Mouse (Mus musculus): ENCODE measurements around the gene Ptgdr.
"Not testable (repeated sequence)": the region's sequence is repeated elsewhere in the genome, so short reads cannot be mapped to it uniquely, and the experiment has no call there.

Ptgdr gene

GRCm38 (mm10) chr14:44858868-44859613 is at the start of gene Ptgdr:
Gene Ptgdr (minus strand): TSS chr14:44859375.
- DNase-seq = no peak

- DNase-seq = no peak
These were observed 48.6 kb upstream of the Ptgdr start for GRCm38 (mm10) chr14:44907774-44908173.

- no peak for DNase-seq
These were observed 45.0 kb upstream of the Ptgdr start for GRCm38 (mm10) chr14:44904199-44904598.

- not testable (repeated sequence) for DNase-seq
These were observed 42.6 kb upstream of the Ptgdr start for GRCm38 (mm10) chr14:44901735-44902134.

- no peak for DNase-seq
These were observed 32.4 kb upstream of the Ptgdr start for GRCm38 (mm10) chr14:44891387-44892132.

GRCm38 (mm10) chr14:44869686-44870085 is 10.5 kb upstream of the Ptgdr start:
- DNase-seq = no peak

- no peak for DNase-seq
These were observed 6.5 kb upstream of the Ptgdr start for GRCm38 (mm10) chr14:44865661-44866060.

- DNase-seq = no peak
These were observed 3.9 kb upstream of the Ptgdr start for GRCm38 (mm10) chr14:44863086-44863485.

GRCm38 (mm10) chr14:44861161-44861560 is 2.0 kb upstream of the Ptgdr start:
- DNase-seq = no peak

GRCm38 (mm10) chr14:44858372-44858771 is 803 bp downstream of the Ptgdr start:
- DNase-seq = no peak

GRCm38 (mm10) chr14:44850637-44851036 is 8.5 kb downstream of the Ptgdr start:
- peak in 1 of 2 experiments; percentile 28 for DNase-seq

- no peak for DNase-seq
These were observed 11.4 kb downstream of the Ptgdr start for GRCm38 (mm10) chr14:44847740-44848139.

- DNase-seq = no peak
These were observed 12.5 kb downstream of the Ptgdr start for GRCm38 (mm10) chr14:44846558-44847263.

- no peak for DNase-seq
These were observed 15.1 kb downstream of the Ptgdr start for GRCm38 (mm10) chr14:44843768-44844755.

- DNase-seq = no peak
These were observed 20.5 kb downstream of the Ptgdr start for GRCm38 (mm10) chr14:44838685-44839084.

- DNase-seq = no peak
These were observed 24.0 kb downstream of the Ptgdr start for GRCm38 (mm10) chr14:44835132-44835531.

GRCm38 (mm10) chr14:44834134-44834533 is 25.0 kb downstream of the Ptgdr start:
- DNase-seq = not testable (repeated sequence)

- DNase-seq = not testable (repeated sequence)
These were observed 26.1 kb downstream of the Ptgdr start for GRCm38 (mm10) chr14:44833096-44833495.

- DNase-seq = no peak
These were observed 31.4 kb downstream of the Ptgdr start for GRCm38 (mm10) chr14:44827736-44828135.

- DNase-seq = no peak
These were observed 37.8 kb downstream of the Ptgdr start for GRCm38 (mm10) chr14:44821177-44822057.

GRCm38 (mm10) chr14:44813152-44813551 is 46.0 kb downstream of the Ptgdr start:
- DNase-seq = not testable (repeated sequence)

Data from kidney, postnatal 25 days (tissue).